Comparison of ENCODE assay signal across 8 mouse cellular contexts in the genomic region with DNA sequence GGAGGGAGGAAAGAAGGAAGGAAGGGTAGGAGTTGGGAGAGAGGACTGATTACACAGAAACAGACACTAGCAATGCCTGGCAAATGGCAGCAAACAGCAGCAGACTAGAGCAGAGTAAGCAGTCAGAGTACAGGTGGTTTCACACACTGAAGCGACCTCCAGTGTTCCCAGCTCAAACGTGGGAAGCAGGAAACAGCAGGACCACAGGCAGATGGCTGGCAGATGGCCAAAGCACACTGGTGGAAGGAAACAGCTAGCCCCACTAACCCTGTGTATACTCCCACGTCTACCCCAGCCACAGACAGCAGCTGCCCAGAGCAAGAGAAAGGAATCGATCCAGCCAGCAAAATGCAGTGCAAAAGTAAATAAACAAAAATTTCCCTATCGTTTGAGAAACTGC. TPM values are rescaled to one million over a fixed set of nuclear protein-coding genes. Genes with fewer than 3 reads are reported as not detected.
DNase-seq lines count a peak whose midpoint lies in the region; ATAC-seq and TF ChIP-seq lines count a peak whose summit lies in the region.

No protein-coding gene starts in this region.

- H3K27ac ChIP-seq in gastrocnemius, adult 2 months: no peak overlapping the region
- no peak overlapping the region for H3K27ac ChIP-seq in embryonic facial prominence, embryonic 14.5 days (replicated peaks; ENCODE audit: low read depth, low read length)
- H3K27ac ChIP-seq in heart, embryonic 16.5 days (ENCODE audit: low read length): peak overlapping the region; percentile 43; the same call in 1 of the 2 replicates
- no peak overlapping the region for H3K27ac ChIP-seq in liver, embryonic 14.5 days

- 17% methylated on average over 5 of the region's 5 CpGs for WGBS in embryonic facial prominence, embryonic 14.5 days
- 14% methylated on average over 5 of the region's 5 CpGs for WGBS in heart, embryonic 16.5 days
- 17% methylated on average over 5 of the region's 5 CpGs for WGBS in liver, embryonic 14.5 days (ENCODE audit: insufficient replicate concordance)

- ATAC-seq in embryonic facial prominence, embryonic 14.5 days (ENCODE audit: low read depth): peak; percentile 82
- peak; percentile 89 for ATAC-seq in heart, embryonic 16.5 days (replicated peaks; ENCODE audit: extremely low read depth, insufficient read depth, low FRiP score)
- peak; percentile 28; the same call in 1 of the 2 replicates for ATAC-seq in liver, embryonic 14.5 days (ENCODE audit: insufficient read depth)
- no peak for ATAC-seq in erythroblast, adult 5-6 weeks (replicated peaks; ENCODE audit: low FRiP score, poor library complexity, severe bottlenecking)

- H3K4me3 ChIP-seq in gastrocnemius, adult 2 months: no peak overlapping the region
- no peak overlapping the region for H3K4me3 ChIP-seq in embryonic facial prominence, embryonic 14.5 days (ENCODE audit: low read depth, low read length)
- H3K4me3 ChIP-seq in heart, embryonic 16.5 days (ENCODE audit: low read length): no peak overlapping the region
- no peak overlapping the region for H3K4me3 ChIP-seq in liver, embryonic 14.5 days (ENCODE audit: insufficient read depth in 1 of 2, low read depth in 2 of 2, low read length in 2 of 2)

- H3K4me1 ChIP-seq in embryonic facial prominence, embryonic 14.5 days (ENCODE audit: control insufficient read depth, insufficient read depth, low read length): no peaks in the 10 kb centered on the region
- peaks cover 7% of the 10 kb centered on the region for H3K4me1 ChIP-seq in heart, embryonic 16.5 days (ENCODE audit: control insufficient read depth, insufficient read depth, low read length)
- H3K4me1 ChIP-seq in liver, embryonic 14.5 days (replicated peaks; ENCODE audit: control insufficient read depth in 2 of 2, insufficient read depth in 2 of 2, low read length in 1 of 2): peaks cover 0 to 4% of the 10 kb centered on the region in 2 experiments; a peak in 1 of 4 replicates

- H3K4me2 ChIP-seq in embryonic facial prominence, embryonic 14.5 days (ENCODE audit: low read depth, low read length): no peak overlapping the region
- no peak overlapping the region for H3K4me2 ChIP-seq in heart, embryonic 16.5 days (ENCODE audit: low read depth, low read length)
- H3K4me2 ChIP-seq in liver, embryonic 14.5 days (ENCODE audit: low read depth): no peak overlapping the region

- no peaks in the 10 kb centered on the region for H3K9me3 ChIP-seq in embryonic facial prominence, embryonic 14.5 days (ENCODE audit: control insufficient read depth, low read length)
- H3K9me3 ChIP-seq in heart, embryonic 16.5 days (replicated peaks; ENCODE audit: control insufficient read depth, low read length): no peaks in the 10 kb centered on the region
- no peaks in the 10 kb centered on the region for H3K9me3 ChIP-seq in liver, embryonic 14.5 days (ENCODE audit: control insufficient read depth, low read length)

- peaks cover 28% of the 10 kb centered on the region; the same call in 1 of the 2 replicates for H3K36me3 ChIP-seq in embryonic facial prominence, embryonic 14.5 days (ENCODE audit: control insufficient read depth, insufficient read depth, low read length)
- peaks cover 9% of the 10 kb centered on the region; the same call in 1 of the 2 replicates for H3K36me3 ChIP-seq in heart, embryonic 16.5 days (ENCODE audit: control insufficient read depth, insufficient read depth)
- H3K36me3 ChIP-seq in liver, embryonic 14.5 days (replicated peaks; ENCODE audit: control insufficient read depth, insufficient read depth, low read depth): no peaks in the 10 kb centered on the region

- TF ChIP-seq CTCF in gastrocnemius, adult 2 months (IDR thresholded peaks at IDR 0.05): no peak
- TF ChIP-seq CTCF in liver, embryonic 14.5 days (IDR thresholded peaks at IDR 0.05; ENCODE audit: low read depth): no peak

- TF ChIP-seq EP300 in liver, embryonic 14.5 days (IDR thresholded peaks at IDR 0.05; ENCODE audit: low read depth): no peak

- no peak overlapping the region for H3K9ac ChIP-seq in embryonic facial prominence, embryonic 14.5 days (ENCODE audit: low read depth, low read length)
- no peak overlapping the region for H3K9ac ChIP-seq in heart, embryonic 16.5 days (ENCODE audit: low read length)
- no peak overlapping the region for H3K9ac ChIP-seq in liver, embryonic 14.5 days (replicated peaks)

- peak; percentile 43 for DNase-seq in gastrocnemius, adult 2 months
- no peak for DNase-seq in gastrocnemius, adult 8-10 months (ENCODE audit: low spot score in 2 of 2)
- peak; percentile 84 for DNase-seq in embryonic facial prominence, embryonic 14.5 days (ENCODE audit: low spot score)
- DNase-seq in kidney, postnatal 25 days: peak; percentile 60 to 61
- DNase-seq in liver, embryonic 14.5 days (ENCODE audit: low read depth in 3 of 3, low spot score in 3 of 3): no peak
- peak; percentile 34 for DNase-seq in ovary, postnatal 36 days (ENCODE audit: low spot score)

- no peaks in the 10 kb centered on the region for H3K27me3 ChIP-seq in embryonic facial prominence, embryonic 14.5 days (replicated peaks; ENCODE audit: control insufficient read depth, insufficient read depth, low read length)
- H3K27me3 ChIP-seq in heart, embryonic 16.5 days (ENCODE audit: control insufficient read depth, insufficient read depth, low read length): no peaks in the 10 kb centered on the region
- no peaks in the 10 kb centered on the region for H3K27me3 ChIP-seq in liver, embryonic 14.5 days (ENCODE audit: control insufficient read depth, insufficient read depth, low read length)

- intact Hi-C loops in gastrocnemius, adult 2 months (cut with DNase I): no loop called here

RNA-seq across cellular contexts. Expression of a gene that starts 12.7 kb away (rescaled TPM):
- total RNA-seq in gastrocnemius, adult 2 months (2021): 10 to 100 TPM; 16.7 to 16.9 TPM
- total RNA-seq in gastrocnemius, adult 8-10 months (2022): 10 to 100 TPM; 18.7 to 21.6 (median 20.0) TPM
- 43.0 and 47.6 TPM in 2 replicates for polyA plus RNA-seq in embryonic facial prominence, embryonic 14.5 days (2014; fragmentation: Nextera tagmentation; extraction: Ambion mirVana)
- polyA plus RNA-seq in heart, embryonic 16.5 days (2015; fragmentation: Nextera tagmentation; extraction: Ambion mirVana): 16.4 and 19.7 TPM in 2 replicates
- 1.2 and 1.9 TPM in 2 replicates for polyA plus RNA-seq in liver, embryonic 14.5 days (2012; rRNA removed)
- 3.4 and 4.0 TPM in 2 replicates for polyA plus RNA-seq in liver, embryonic 14.5 days (2014; fragmentation: Nextera tagmentation; extraction: Ambion mirVana)
- 0.63 and 0.96 TPM in 2 replicates for total RNA-seq in erythroblast, adult 5-6 weeks (2015; ENCODE audit: low replicate concordance)
- 0.28 and 1.4 TPM in 2 replicates for total RNA-seq in erythroblast, adult 5-6 weeks (2017; ENCODE audit: low replicate concordance)

RNA-seq across cellular contexts. Expression of a gene that starts 35.9 kb away (rescaled TPM):
- total RNA-seq in gastrocnemius, adult 2 months (2021): not detected
- not detected for total RNA-seq in gastrocnemius, adult 8-10 months (2022)
- 0.72 and 0.93 TPM in 2 replicates for polyA plus RNA-seq in embryonic facial prominence, embryonic 14.5 days (2014; fragmentation: Nextera tagmentation; extraction: Ambion mirVana)
- polyA plus RNA-seq in heart, embryonic 16.5 days (2015; fragmentation: Nextera tagmentation; extraction: Ambion mirVana): 0.14 and 0.37 TPM in 2 replicates
- 0.04 TPM in 1 of 2 replicates, not detected in the other for polyA plus RNA-seq in liver, embryonic 14.5 days (2012; rRNA removed)
- polyA plus RNA-seq in liver, embryonic 14.5 days (2014; fragmentation: Nextera tagmentation; extraction: Ambion mirVana): 0.47 and 0.75 TPM in 2 replicates
- not detected in 2 replicates for total RNA-seq in erythroblast, adult 5-6 weeks (2015; ENCODE audit: low replicate concordance)
- total RNA-seq in erythroblast, adult 5-6 weeks (2017; ENCODE audit: low replicate concordance): not detected in 2 replicates

Comparison
In these comparisons a context has a peak if more than half of its experiments do, and no peak if none do; other contexts are left out.
1. DNase-seq: peak in gastrocnemius, adult 2 months (single experiment), embryonic facial prominence, embryonic 14.5 days (single experiment), kidney, postnatal 25 days (2 of 2) and ovary, postnatal 36 days (single experiment); none in gastrocnemius, adult 8-10 months (0 of 2) and liver, embryonic 14.5 days (0 of 3).
2. RNA of a gene that starts 12.7 kb away (total RNA-seq): 18.7 to 21.6 TPM in gastrocnemius, adult 8-10 months and 16.7 to 16.9 TPM in gastrocnemius, adult 2 months; 0.28 to 1.4 TPM in erythroblast, adult 5-6 weeks; every median in the first group is over 4 times any median in the second.